Mouse (Mus musculus): ENCODE data around the gene Bcdin3d. TPM values are rescaled to one million over a fixed set of nuclear protein-coding genes. Genes with fewer than 3 reads are reported as not detected.
"Not testable (repeated sequence)": the region's sequence is repeated elsewhere in the genome, so short reads cannot be mapped to it uniquely, and the experiment has no call there.

The Bcdin3d gene
- polyA plus RNA-seq, 1 experiment from 2014 or later = 13.1 TPM

- H3K4me1 ChIP-seq = peaks cover 51% of the 10 kb centered on the region
- WGBS = 67% methylated on average over 3 of the region's 3 CpGs
- H3K9me3 ChIP-seq (replicated peaks) = no peaks in the 10 kb centered on the region
- H3K36me3 ChIP-seq = 0 out of 2 replicates have a peak, but pooled peaks cover 3% of the 10 kb centered on the region
- H3K27me3 ChIP-seq = no peaks in the 10 kb centered on the region
- H3K27ac ChIP-seq (replicated peaks) = no peak overlapping the region
- no peak overlapping the region for H3K9ac ChIP-seq
- no peak for ATAC-seq (ENCODE audit: insufficient number of reproducible peaks, low FRiP score, low TSS enrichment, low read depth)
- no peak overlapping the region for H3K4me3 ChIP-seq (replicated peaks)
- H3K4me2 ChIP-seq (replicated peaks) = peak overlapping the region; percentile 74
Measured at GRCm38 (mm10) chr15:99455415-99455814, 19.1 kb downstream of the Bcdin3d start.

GRCm38 (mm10) chr15:99454585-99455279 is 19.8 kb downstream of the Bcdin3d start:
- WGBS = 74% methylated on average over 7 of the region's 7 CpGs
- Histone ChIP-seq H3K27ac (replicated peaks) (no peak overlapping the region), H3K4me2 (replicated peaks) (no peak overlapping the region), H3K4me3 (replicated peaks) (no peak overlapping the region), H3K9me3 (replicated peaks) (no peaks in the 10 kb centered on the region), H3K9ac (no peak overlapping the region), H3K27me3 (no peaks in the 10 kb centered on the region), H3K4me1 (peaks cover 55% of the 10 kb centered on the region), H3K36me3 (0 out of 2 replicates have a peak, but pooled peaks cover 3% of the 10 kb centered on the region)
- ATAC-seq (ENCODE audit: insufficient number of reproducible peaks, low FRiP score, low TSS enrichment, low read depth) = no peak

GRCm38 (mm10) chr15:99453153-99453900 is 21.2 kb downstream of the Bcdin3d start:
- H3K4me3 ChIP-seq (replicated peaks) = no peak overlapping the region
- peaks cover 58% of the 10 kb centered on the region for H3K4me1 ChIP-seq
- ATAC-seq (ENCODE audit: insufficient number of reproducible peaks, low FRiP score, low TSS enrichment, low read depth) = no peak
- H3K4me2 ChIP-seq (replicated peaks) = no peak overlapping the region
- whole genome bisulfite sequencing = 68% methylated on average over 11 of the region's 11 CpGs
- no peaks in the 10 kb centered on the region for H3K27me3 ChIP-seq
- no peaks in the 10 kb centered on the region for H3K9me3 ChIP-seq (replicated peaks)
- 0 out of 2 replicates have a peak, but pooled peaks cover 3% of the 10 kb centered on the region for H3K36me3 ChIP-seq
- H3K27ac ChIP-seq (replicated peaks) = no peak overlapping the region
- H3K9ac ChIP-seq = no peak overlapping the region

- Histone ChIP-seq H3K27me3 (no peaks in the 10 kb centered on the region), H3K9me3 (replicated peaks) (no peaks in the 10 kb centered on the region), H3K4me3 (replicated peaks) (no peak overlapping the region), H3K4me2 (replicated peaks) (no peak overlapping the region), H3K9ac (no peak overlapping the region), H3K4me1 (peaks cover 37% of the 10 kb centered on the region), H3K27ac (replicated peaks) (peak overlapping the region; percentile 60), H3K36me3 (0 out of 2 replicates have a peak, but pooled peaks cover 3% of the 10 kb centered on the region)
- 73% methylated on average over 8 of the region's 8 CpGs for WGBS
- no peak for ATAC-seq (ENCODE audit: insufficient number of reproducible peaks, low FRiP score, low TSS enrichment, low read depth)
Measured at GRCm38 (mm10) chr15:99449751-99450280, 24.7 kb downstream of the Bcdin3d start.

- Histone ChIP-seq H3K9ac (no peak overlapping the region), H3K4me3 (replicated peaks) (no peak overlapping the region), H3K27me3 (no peaks in the 10 kb centered on the region), H3K9me3 (replicated peaks) (no peaks in the 10 kb centered on the region), H3K36me3 (0 out of 2 replicates have a peak, but pooled peaks cover 3% of the 10 kb centered on the region), H3K27ac (replicated peaks) (peak overlapping the region; percentile 60), H3K4me2 (replicated peaks) (no peak overlapping the region), H3K4me1 (peaks cover 34% of the 10 kb centered on the region)
- ATAC-seq (ENCODE audit: insufficient number of reproducible peaks, low FRiP score, low TSS enrichment, low read depth) = peak; percentile 32; the same call in 1 of the 2 replicates
- WGBS = 64% methylated on average over 9 of the region's 9 CpGs
Measured at GRCm38 (mm10) chr15:99449131-99449750, 25.3 kb downstream of the Bcdin3d start.

- ATAC-seq (ENCODE audit: insufficient number of reproducible peaks, low FRiP score, low TSS enrichment, low read depth); H3K27ac ChIP-seq (replicated peaks); H3K4me2 ChIP-seq (replicated peaks); H3K9me3 ChIP-seq (replicated peaks); H3K27me3 ChIP-seq; H3K9ac ChIP-seq; H3K4me3 ChIP-seq (replicated peaks); H3K36me3 ChIP-seq: not testable (repeated sequence)
- peaks cover 28% of the 10 kb centered on the region for H3K4me1 ChIP-seq
- WGBS = 88% methylated on average over 10 of the region's 10 CpGs
Measured at GRCm38 (mm10) chr15:99446136-99446535, 28.4 kb downstream of the Bcdin3d start.

GRCm38 (mm10) chr15:99445567-99445966 is 29.0 kb downstream of the Bcdin3d start:
- Histone ChIP-seq H3K9me3 (replicated peaks) (no peaks in the 10 kb centered on the region), H3K9ac (no peak overlapping the region), H3K27me3 (no peaks in the 10 kb centered on the region), H3K27ac (replicated peaks) (no peak overlapping the region), H3K4me2 (replicated peaks) (no peak overlapping the region), H3K4me3 (replicated peaks) (no peak overlapping the region), H3K36me3 (no peaks in the 10 kb centered on the region), H3K4me1 (peaks cover 34% of the 10 kb centered on the region)
- 46% methylated on average over 6 of the region's 6 CpGs for WGBS
- ATAC-seq (ENCODE audit: insufficient number of reproducible peaks, low FRiP score, low TSS enrichment, low read depth) = no peak

GRCm38 (mm10) chr15:99442358-99442757 is 32.2 kb downstream of the Bcdin3d start:
- peaks cover 46% of the 10 kb centered on the region for H3K4me1 ChIP-seq
- no peaks in the 10 kb centered on the region for H3K9me3 ChIP-seq (replicated peaks)
- ATAC-seq (ENCODE audit: insufficient number of reproducible peaks, low FRiP score, low TSS enrichment, low read depth) = no peak
- 50% methylated on average over 7 of the region's 7 CpGs for WGBS
- no peak overlapping the region for H3K9ac ChIP-seq
- 0 out of 2 replicates have a peak overlapping the region, but pooled peaks have one; percentile 83 for H3K27ac ChIP-seq (replicated peaks)
- peaks cover 5% of the 10 kb centered on the region; the same call in 1 of the 2 replicates for H3K36me3 ChIP-seq
- H3K4me3 ChIP-seq (replicated peaks) = no peak overlapping the region
- H3K4me2 ChIP-seq (replicated peaks) = no peak overlapping the region
- no peaks in the 10 kb centered on the region for H3K27me3 ChIP-seq

- H3K27me3 ChIP-seq = no peaks in the 10 kb centered on the region
- no peak overlapping the region for H3K4me3 ChIP-seq (replicated peaks)
- H3K4me1 ChIP-seq = peaks cover 58% of the 10 kb centered on the region
- peaks cover 5% of the 10 kb centered on the region; the same call in 1 of the 2 replicates for H3K36me3 ChIP-seq
- H3K4me2 ChIP-seq (replicated peaks) = 0 out of 2 replicates have a peak overlapping the region, but pooled peaks have one; percentile 4
- peak overlapping the region; percentile 83 for H3K27ac ChIP-seq (replicated peaks)
- H3K9ac ChIP-seq = no peak overlapping the region
- no peaks in the 10 kb centered on the region for H3K9me3 ChIP-seq (replicated peaks)
- peak; percentile 12; the same call in 1 of the 2 replicates for ATAC-seq (ENCODE audit: insufficient number of reproducible peaks, low FRiP score, low TSS enrichment, low read depth)
- 47% methylated on average over 8 of the region's 8 CpGs for WGBS
Measured at GRCm38 (mm10) chr15:99440816-99441457, 33.6 kb downstream of the Bcdin3d start.

- Histone ChIP-seq H3K27me3 (no peaks in the 10 kb centered on the region), H3K9me3 (replicated peaks) (no peaks in the 10 kb centered on the region), H3K9ac (no peak overlapping the region), H3K4me2 (replicated peaks) (0 out of 2 replicates have a peak overlapping the region, but pooled peaks have one; percentile 4), H3K27ac (replicated peaks) (peak overlapping the region; percentile 83), H3K4me3 (replicated peaks) (no peak overlapping the region), H3K4me1 (peaks cover 60% of the 10 kb centered on the region), H3K36me3 (peaks cover 5% of the 10 kb centered on the region; the same call in 1 of the 2 replicates)
- peak; percentile 83 for ATAC-seq (ENCODE audit: insufficient number of reproducible peaks, low FRiP score, low TSS enrichment, low read depth)
- 25% methylated on average over 2 of the region's 2 CpGs for WGBS
Measured at GRCm38 (mm10) chr15:99440112-99440815, 34.3 kb downstream of the Bcdin3d start.

All from embryonic facial prominence, embryonic 15.5 days (tissue).